Mouse (Mus musculus) embryonic stem cell, embryonic (primary cell): ENCODE measurements around the gene Tnxb.
"Not testable (repeated sequence)": the region's sequence is repeated elsewhere in the genome, so short reads cannot be mapped to it uniquely, and the experiment has no call there.

Experiments used
- CTCF ChIA-PET, 4 experiments: fragments of 300-600 bp in 2 of 4; fragments of 350-600 bp in 2 of 4; sonication (Branson Sonifier 250); formaldehyde crosslinking; loops; one replicate each; lab custom pipeline; 2022; ENCODE audit warnings: inconsistent platforms in 2 of 4; lab: Charles Lee
- POLR2A ChIA-PET, 4 experiments: fragments of 300-600 bp in 2 of 4; fragments of 350-600 bp in 2 of 4; sonication (Branson Sonifier 250); formaldehyde crosslinking; loops; one replicate each; lab custom pipeline; 2022; ENCODE audit warnings: antibody characterized with exemption in 4 of 4, inconsistent platforms in 1 of 4; lab: Charles Lee

Gene Tnxb

DNA sequence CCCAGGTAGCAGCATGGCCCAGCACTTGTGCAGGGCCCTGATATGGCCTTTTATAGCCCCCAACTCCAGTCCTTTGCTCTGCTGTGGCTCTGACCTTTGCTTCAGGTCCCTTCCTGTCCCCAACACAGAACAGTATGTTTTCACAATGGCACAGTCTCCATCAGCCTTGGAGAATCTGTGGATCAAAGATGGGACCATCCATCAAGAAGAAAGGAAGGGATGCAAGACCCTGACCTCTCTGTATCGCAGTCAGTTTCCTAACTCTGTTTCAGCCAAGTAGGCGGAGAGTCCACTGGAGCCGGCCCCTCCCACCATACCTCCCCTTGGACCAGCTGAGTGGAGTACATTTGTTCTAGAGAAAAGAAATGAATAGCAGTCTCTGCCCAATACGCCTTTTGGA is 51.9 kb downstream of the Tnxb start:
- POLR2A ChIA-PET = not testable (repeated sequence)
- CTCF ChIA-PET = interaction anchor here in 2 of 4 experiments (0.6 to 1.4 kb wide), 3 partner anchors 151 to 305 kb away, joined by 3 to 6 read pairs (median 3); no protein-coding TSS in a partner anchor

DNA sequence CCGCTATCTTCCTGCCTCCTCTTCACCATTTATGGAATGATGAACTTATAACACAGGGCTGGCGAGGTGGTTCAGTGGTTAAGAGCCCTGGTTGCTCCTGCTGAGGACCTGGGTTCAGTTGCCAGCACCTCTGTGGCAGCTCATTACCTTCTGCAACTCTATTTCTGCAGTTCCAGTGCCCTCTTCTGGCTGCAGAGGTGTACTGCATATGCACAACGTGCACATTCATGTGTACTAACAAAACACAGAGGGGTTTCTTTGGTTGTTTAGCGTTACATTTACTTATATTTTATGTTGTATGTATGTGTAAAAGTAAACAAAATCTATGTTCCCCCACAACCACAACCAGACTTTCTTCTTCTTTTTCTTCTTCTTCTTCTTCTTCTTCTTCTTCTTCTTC is 52.7 kb downstream of the Tnxb start:
- ChIA-PET POLR2A (interaction anchor here in 1 of 4 experiments (1.2 kb wide), 1 partner anchor 165 kb away, joined by 3 read pairs; no protein-coding TSS in a partner anchor), CTCF (interaction anchor here (0.8 to 1.4 kb wide), 7 partner anchors 8 to 151 kb away, joined by 3 to 6 read pairs (median 4); partner anchors contain the start of gene C4b (in 1 of the 4))

DNA sequence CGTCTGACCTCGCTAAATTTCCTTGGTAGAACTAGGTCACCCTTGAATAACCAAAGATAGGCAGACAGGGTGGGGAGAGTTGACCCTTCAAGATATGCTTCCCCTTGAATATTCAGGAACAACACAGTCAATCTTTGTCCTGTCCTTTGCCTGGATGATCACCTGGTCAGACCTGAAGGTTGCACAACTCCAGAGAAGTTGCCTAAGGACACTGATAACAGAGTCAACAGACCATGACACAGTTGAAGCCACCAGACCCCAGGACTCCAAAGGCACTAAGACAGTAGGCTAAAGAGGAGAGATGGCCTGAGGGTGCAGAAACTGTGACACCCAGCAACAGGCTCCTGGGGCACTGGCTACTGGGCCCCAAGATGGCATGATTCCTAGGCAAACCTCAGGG is 57.6 kb downstream of the Tnxb start:
- ChIA-PET CTCF (no interaction called here), POLR2A (no interaction called here)

DNA sequence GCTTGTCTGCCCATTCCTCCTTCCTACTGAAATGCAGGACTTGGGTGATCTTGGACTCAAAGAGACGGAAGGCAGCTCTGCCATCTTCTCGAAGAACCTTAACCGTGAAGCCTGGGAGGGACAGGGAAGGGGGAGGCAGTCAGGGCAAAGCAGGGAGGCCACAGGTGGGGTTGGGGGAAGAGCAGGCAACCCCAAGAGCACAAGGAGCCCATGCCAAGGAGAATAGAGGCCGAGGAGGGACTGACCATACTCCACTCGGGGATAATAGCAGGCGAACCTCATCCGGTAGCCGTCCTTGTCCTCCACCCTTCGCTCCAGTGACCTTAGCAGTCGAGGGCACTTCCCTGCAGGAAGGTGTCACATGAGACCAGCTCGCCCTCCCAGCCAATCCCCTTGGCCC is 58.8 kb downstream of the Tnxb start:
- CTCF ChIA-PET, POLR2A ChIA-PET: not testable (repeated sequence)

DNA sequence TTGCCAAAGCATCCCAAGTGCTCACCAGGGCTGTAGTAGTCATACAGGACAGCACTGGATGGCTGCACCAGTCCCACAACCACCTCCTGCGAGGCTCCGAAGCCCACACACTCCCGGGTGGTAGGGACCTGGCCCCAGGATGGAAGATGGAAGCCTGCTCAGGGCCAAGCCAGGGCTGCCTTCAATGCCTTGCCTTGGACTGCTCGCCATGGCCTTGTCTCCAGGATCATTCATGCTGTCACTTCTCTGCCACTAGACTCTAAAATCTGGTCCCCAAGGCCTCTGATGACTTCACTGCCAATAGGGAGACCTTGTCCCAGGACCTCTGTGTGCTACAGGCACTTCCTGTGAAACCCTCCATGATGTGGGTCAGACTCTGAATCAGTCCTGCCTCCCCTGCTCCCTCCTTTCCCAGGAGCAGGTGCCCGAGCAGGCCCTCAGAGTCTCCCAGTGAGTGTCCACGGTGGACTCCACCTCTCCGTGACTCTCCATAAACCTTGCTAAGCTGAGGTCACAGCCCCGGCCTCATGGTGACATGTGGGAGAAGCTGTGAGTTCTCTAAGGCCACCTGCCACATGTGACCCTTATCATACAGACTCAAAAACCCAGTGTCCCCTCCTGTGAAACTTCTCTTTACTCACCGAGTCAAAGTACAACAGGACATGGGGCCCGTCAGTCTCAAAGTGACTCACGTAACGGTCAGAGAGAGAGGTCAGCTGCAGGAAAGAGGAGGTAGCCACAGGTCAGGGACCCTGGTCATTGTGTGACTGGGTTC is 59.6 kb downstream of the Tnxb start:
- CTCF ChIA-PET = interaction anchor here in 1 of 4 experiments (0.6 kb wide), 1 partner anchor 82 kb away, joined by 5 read pairs; no protein-coding TSS in a partner anchor

DNA sequence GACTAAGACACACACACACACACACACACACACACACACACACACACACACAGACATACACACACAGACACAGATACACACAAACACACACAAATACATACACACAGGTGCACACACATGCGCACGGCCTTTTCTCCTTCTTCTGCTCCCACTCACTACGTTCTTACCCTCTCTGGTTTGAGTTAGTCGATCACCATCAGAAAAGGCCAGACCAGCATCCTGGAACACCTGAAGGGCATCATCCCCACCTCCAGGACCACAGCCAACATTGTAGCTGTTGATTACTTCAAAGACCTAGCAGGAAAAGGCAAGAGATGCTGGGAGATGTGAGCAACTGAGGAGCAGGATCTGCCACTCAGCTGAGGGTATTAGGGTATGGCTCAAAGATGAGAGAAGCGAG is 67.1 kb downstream of the Tnxb start:
- CTCF ChIA-PET = interaction anchor here in 1 of 4 experiments (0.6 kb wide), 1 partner anchor 58 kb away, joined by 3 read pairs; no protein-coding TSS in a partner anchor

More for the DNA sequence above, 59.6 kb downstream of the Tnxb start:
- POLR2A ChIA-PET = not testable (repeated sequence)

DNA sequence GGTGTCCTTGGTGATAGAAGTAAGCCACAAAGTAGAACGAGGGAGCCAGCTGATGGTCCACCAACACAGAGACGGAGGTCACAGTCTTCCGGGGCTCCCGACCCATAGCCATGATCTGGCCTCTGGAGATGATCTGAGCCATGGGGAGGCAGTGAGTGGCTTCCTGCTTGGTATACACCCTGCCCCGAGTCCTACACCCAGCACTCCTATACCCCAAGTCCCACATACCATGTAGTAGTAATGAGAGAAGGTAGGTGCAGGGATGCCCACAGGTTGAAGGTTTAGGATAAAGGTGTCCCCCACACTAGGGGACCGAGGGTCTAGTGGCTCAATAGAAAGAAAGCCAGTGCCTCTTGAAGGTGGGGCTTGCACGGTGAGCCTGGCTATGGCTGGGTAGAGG is 69.4 kb downstream of the Tnxb start:
- CTCF ChIA-PET, POLR2A ChIA-PET: not testable (repeated sequence)

More for the DNA sequence above, 67.1 kb downstream of the Tnxb start:
- POLR2A ChIA-PET = not testable (repeated sequence)

DNA sequence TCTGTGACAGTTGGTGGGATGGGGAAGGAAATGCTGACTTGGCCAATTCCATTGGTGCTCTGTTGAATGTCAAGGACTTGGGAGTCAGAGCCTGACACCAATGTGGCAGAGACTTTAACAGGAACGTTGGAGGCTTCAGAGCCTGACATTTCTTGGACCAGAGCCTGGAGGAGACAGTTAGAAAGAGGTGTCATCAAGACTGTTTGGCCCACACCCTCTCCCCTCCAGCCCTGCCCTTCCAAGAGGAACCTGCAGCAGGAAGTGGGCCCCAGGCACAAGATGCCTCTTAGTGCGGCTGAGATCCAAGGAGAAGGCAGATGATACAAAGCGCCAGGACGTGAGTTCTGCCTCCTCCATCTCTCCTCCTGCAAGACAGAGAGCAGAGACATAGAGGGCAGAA is 69.9 kb downstream of the Tnxb start:
- POLR2A ChIA-PET = no interaction called here
- CTCF ChIA-PET = no interaction called here

DNA sequence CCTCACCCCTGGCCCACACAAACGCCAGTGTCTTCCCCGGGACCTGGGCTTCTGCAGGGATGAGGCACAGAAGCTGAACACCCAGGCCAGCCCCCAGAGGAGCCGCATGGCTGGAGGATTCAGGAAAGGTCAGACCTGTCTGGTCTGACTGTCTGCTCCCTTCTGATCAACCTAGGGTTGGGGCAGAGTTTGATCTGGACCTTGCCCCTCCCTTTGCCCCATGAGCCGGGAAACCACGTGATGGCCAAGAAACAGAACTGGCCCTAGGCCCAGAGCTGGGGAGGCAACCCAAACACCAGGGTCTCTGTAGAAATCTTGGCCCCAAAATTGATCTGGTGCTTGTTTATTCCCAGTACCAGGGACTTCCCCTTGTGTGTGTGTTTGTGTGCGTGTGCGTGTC is 73.4 kb downstream of the Tnxb start, which contains the start of gene C4b:
C4b (minus strand) TSS at position 164 of the 400 bp plus-strand sequence.
- POLR2A ChIA-PET = no interaction called here
- CTCF ChIA-PET = interaction anchor here in 1 of 4 experiments (0.8 kb wide), 1 partner anchor 21 kb away, joined by 3 read pairs; no protein-coding TSS in a partner anchor

DNA sequence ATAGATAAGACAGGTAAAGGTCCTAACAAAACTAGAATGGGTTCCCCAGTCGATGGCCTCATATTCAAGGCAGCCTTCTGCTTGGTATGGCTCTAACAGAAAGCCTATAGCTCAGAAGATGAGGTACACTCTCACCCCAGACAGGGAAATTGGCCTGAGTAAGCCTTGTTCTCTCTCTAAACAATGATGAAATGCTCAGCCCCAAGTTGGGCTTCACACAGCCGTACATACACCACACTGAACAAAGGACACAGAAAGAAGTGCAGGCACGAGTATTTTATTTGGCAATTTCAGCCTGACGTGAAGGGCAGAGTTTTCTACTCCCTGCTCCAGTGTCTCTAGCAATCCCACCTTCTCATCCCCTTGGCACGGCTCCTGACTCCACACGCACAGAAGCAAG is 73.9 kb downstream of the Tnxb start:
- POLR2A ChIA-PET = no interaction called here
- CTCF ChIA-PET = interaction anchor here in 1 of 4 experiments (0.8 kb wide), 1 partner anchor 21 kb away, joined by 3 read pairs; no protein-coding TSS in a partner anchor

DNA sequence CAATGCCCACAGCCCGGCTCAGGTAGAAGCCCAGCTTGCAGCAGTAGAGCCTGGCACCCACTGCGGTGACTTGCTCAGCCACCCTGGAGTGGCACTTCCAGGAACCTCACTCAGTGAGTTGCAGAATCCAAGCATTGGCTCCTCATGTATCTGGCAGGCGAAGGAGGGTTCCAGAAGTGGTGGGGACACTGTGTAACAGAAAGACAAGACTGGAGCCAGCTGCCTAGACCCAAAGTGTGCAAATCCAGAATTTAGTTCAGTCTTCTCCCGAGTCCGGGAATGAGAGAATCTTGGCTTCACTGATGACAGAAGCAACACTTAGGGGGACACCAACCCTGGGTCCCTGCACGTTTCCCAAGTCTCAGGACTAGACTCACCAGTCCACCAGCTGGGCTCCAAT is 74.3 kb downstream of the Tnxb start:
- CTCF ChIA-PET = interaction anchor here in 1 of 4 experiments (0.8 kb wide), 1 partner anchor 22 kb away, joined by 3 read pairs; no protein-coding TSS in a partner anchor
- POLR2A ChIA-PET = not testable (repeated sequence)

DNA sequence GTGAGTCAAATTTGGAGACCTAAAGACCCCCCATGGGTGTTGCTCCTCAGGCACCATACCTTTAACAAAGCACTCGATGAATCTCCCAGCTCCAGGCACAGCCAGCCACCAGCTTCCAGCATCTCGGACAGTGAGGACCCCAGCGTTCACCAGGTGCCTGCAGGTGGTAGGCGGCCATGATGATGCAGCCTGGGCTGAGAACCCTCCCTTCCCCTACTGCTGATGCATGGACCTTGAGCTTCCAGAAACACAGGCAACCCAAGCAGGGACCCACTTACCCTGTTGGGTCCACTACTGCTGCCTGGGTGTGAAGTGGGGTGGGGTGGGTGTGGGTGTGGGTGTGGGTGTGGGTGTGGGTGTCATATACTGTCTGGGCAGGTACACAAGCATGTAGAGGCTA is 74.8 kb downstream of the Tnxb start:
- CTCF ChIA-PET, POLR2A ChIA-PET: not testable (repeated sequence)

DNA sequence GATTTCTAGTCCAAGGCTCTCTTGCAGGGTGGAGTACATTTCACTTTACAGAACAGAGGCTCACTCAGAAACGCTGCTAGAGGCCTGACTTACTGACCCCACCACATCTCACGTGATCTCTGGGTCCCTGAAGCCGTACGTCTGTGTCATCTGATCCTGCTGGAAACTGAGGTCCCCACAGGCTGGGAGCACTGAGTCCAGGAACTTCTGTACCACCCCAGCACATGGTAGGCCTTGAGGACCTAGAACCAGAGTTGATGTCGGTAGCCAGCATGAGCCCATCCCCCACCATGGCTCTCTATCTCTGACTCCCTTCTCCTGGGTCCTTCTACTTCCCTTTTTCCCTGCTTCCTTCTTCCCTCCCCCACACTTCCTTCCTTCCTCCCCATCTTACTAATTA is 76.2 kb downstream of the Tnxb start:
- CTCF ChIA-PET = no interaction called here

DNA sequence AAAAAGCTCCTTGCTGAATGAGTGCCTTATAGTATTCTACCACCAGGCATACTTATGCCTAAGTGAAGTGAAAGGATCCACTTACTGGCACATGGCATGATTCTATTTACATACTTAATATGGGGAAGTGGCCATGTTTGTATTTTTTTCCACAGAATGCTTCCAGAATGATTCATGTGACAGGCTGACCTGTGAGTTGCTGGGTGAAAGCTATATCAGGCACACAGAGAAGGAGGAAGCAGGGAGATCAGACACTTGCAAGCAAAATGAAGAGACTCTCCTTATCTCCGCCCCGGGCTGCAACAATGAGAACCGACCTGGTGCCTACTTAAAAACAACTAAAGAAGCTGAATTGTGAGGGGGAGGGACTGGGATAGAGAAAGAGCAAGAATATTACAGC is 91.1 kb downstream of the Tnxb start:
- POLR2A ChIA-PET = no interaction called here
- CTCF ChIA-PET = no interaction called here

More for the DNA sequence above, 76.2 kb downstream of the Tnxb start:
- POLR2A ChIA-PET = interaction anchor here in 1 of 4 experiments (1.1 kb wide), 1 partner anchor 69 kb away, joined by 4 read pairs; no protein-coding TSS in a partner anchor
